8 mouse cellular contexts compared by ENCODE assay signal in the genomic region with DNA sequence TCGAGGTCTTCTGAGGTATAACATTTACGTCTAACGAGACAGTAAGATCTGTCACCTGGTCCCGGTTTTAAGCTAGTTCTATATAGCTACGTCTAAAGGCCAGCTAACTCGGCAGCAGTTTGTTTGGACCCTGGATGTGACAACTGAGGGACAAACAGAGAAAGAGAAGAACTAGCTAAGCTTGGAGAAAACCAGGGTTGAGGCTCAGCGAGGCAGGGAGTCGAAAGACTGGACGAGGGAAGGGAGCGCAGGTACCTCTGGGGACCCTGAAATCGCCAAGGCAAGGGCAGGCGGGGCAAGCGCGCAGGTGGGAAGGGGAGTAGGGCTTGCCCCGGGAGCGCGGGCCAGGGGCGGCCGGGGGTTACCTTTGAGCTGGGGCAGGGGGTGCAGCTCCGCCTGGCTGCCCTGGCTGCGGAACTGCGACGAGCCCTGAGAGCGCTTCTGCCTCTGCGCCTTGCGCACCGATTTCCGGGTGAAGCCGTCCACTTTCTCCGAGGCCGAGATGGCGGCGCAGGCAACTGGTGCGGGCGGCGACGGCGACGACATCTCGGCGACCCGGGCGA. TPM values are rescaled to one million over a fixed set of nuclear protein-coding genes. Genes with fewer than 3 reads are reported as not detected.
DNase-seq lines count a peak whose midpoint lies in the region; ATAC-seq lines count a peak whose summit lies in the region.

No protein-coding gene starts in this region.

- peak overlapping the region; percentile 82 for H3K9ac ChIP-seq in forebrain, embryonic 12.5 days
- peak overlapping the region; percentile 85 for H3K9ac ChIP-seq in hindbrain, embryonic 12.5 days
- H3K9ac ChIP-seq in midbrain, embryonic 12.5 days (replicated peaks) = peak overlapping the region; percentile 83

- peak overlapping the region; percentile 78 for H3K4me2 ChIP-seq in forebrain, embryonic 12.5 days
- peak overlapping the region; percentile 71 for H3K4me2 ChIP-seq in hindbrain, embryonic 12.5 days (replicated peaks)
- H3K4me2 ChIP-seq in midbrain, embryonic 12.5 days (replicated peaks) = peak overlapping the region; percentile 69

- no peak for ATAC-seq in forebrain, embryonic 12.5 days (ENCODE audit: low FRiP score)
- ATAC-seq in hindbrain, embryonic 12.5 days (ENCODE audit: low FRiP score) = no peak
- no peak for ATAC-seq in midbrain, embryonic 12.5 days (ENCODE audit: low FRiP score, low read depth)
- ATAC-seq in megakaryocyte-erythroid progenitor cell, adult 5-6 weeks (replicated peaks; ENCODE audit: low FRiP score, low TSS enrichment, poor library complexity, severe bottlenecking) = no peak

- H3K36me3 ChIP-seq in forebrain, embryonic 12.5 days (replicated peaks) = no peaks in the 10 kb centered on the region
- no peaks in the 10 kb centered on the region for H3K36me3 ChIP-seq in hindbrain, embryonic 12.5 days
- no peaks in the 10 kb centered on the region for H3K36me3 ChIP-seq in midbrain, embryonic 12.5 days
- H3K36me3 ChIP-seq in splenic B cell, adult 2 months (ENCODE audit: control insufficient read depth, insufficient read depth, low read length, poor library complexity, severe bottlenecking) = no peaks in the 10 kb centered on the region

- peaks cover 14% of the 10 kb centered on the region; the same call in 1 of the 2 replicates for H3K4me1 ChIP-seq in forebrain, embryonic 12.5 days
- 0 out of 2 replicates have a peak, but pooled peaks cover 3% of the 10 kb centered on the region for H3K4me1 ChIP-seq in hindbrain, embryonic 12.5 days
- peaks cover 4% of the 10 kb centered on the region; the same call in 1 of the 2 replicates for H3K4me1 ChIP-seq in midbrain, embryonic 12.5 days

- peak overlapping the region; percentile 89 for H3K27ac ChIP-seq in forebrain, embryonic 12.5 days
- H3K27ac ChIP-seq in hindbrain, embryonic 12.5 days = peak overlapping the region; percentile 78
- H3K27ac ChIP-seq in midbrain, embryonic 12.5 days (replicated peaks) = peak overlapping the region; percentile 78; the same call in 1 of the 2 replicates

- H3K27me3 ChIP-seq in forebrain, embryonic 12.5 days = no peaks in the 10 kb centered on the region
- 0 out of 2 replicates have a peak, but pooled peaks cover 4% of the 10 kb centered on the region for H3K27me3 ChIP-seq in hindbrain, embryonic 12.5 days
- peaks cover 8% of the 10 kb centered on the region for H3K27me3 ChIP-seq in midbrain, embryonic 12.5 days
- no peaks in the 10 kb centered on the region for H3K27me3 ChIP-seq in splenic B cell, adult 2 months (ENCODE audit: control insufficient read depth, insufficient read depth, low read length, poor library complexity, severe bottlenecking)

- H3K4me3 ChIP-seq in forebrain, embryonic 12.5 days (replicated peaks) = peak overlapping the region; percentile 77
- H3K4me3 ChIP-seq in hindbrain, embryonic 12.5 days = peak overlapping the region; percentile 79
- H3K4me3 ChIP-seq in midbrain, embryonic 12.5 days = peak overlapping the region; percentile 80

- intact Hi-C loops in left cerebral cortex, postnatal 4 days (cut with DNase I) = no loop called here

- peak; percentile 72 for DNase-seq in ES-CJ7 (ENCODE audit: low read depth, low spot score)
- peak; percentile 73 for DNase-seq in adrenal gland, postnatal 14 days
- DNase-seq in left cerebral cortex, postnatal 4 days = peak; percentile 46
- DNase-seq in splenic B cell, adult 2 months (ENCODE audit: low read depth, low spot score) = peak; percentile 66

- no peaks in the 10 kb centered on the region for H3K9me3 ChIP-seq in forebrain, embryonic 12.5 days
- no peaks in the 10 kb centered on the region for H3K9me3 ChIP-seq in hindbrain, embryonic 12.5 days (replicated peaks)
- no peaks in the 10 kb centered on the region for H3K9me3 ChIP-seq in midbrain, embryonic 12.5 days

- under 1% methylated on average over 43 of the region's 43 CpGs for WGBS in forebrain, embryonic 12.5 days
- WGBS in hindbrain, embryonic 12.5 days = under 1% methylated on average over 43 of the region's 43 CpGs
- WGBS in midbrain, embryonic 12.5 days = under 1% methylated on average over 43 of the region's 43 CpGs

RNA-seq across cellular contexts. Expression of a gene that starts 7.1 kb away (rescaled TPM):
- total RNA-seq in adrenal gland, postnatal 14 days (2021) = 193 and 243 TPM in 2 replicates
- polyA plus RNA-seq in forebrain, embryonic 12.5 days (2016; fragmentation: Nextera tagmentation; extraction: Ambion mirVana) = 9.0 and 12.2 TPM in 2 replicates
- 13.9 and 14.9 TPM in 2 replicates for polyA plus RNA-seq in hindbrain, embryonic 12.5 days (2016; fragmentation: Nextera tagmentation; extraction: Ambion mirVana)
- 10 to 100 TPM; 33.5 to 35.5 TPM for total RNA-seq in left cerebral cortex, postnatal 4 days (2021)
- polyA plus RNA-seq in midbrain, embryonic 12.5 days (2016; fragmentation: Nextera tagmentation; extraction: Ambion mirVana) = 11.3 and 12.3 TPM in 2 replicates
- 55.0 and 74.1 TPM in 2 replicates for total RNA-seq in megakaryocyte-erythroid progenitor cell, adult 5-6 weeks (2014; fragmentation: Nextera tagmentation)
- total RNA-seq in megakaryocyte-erythroid progenitor cell, adult 5-6 weeks (2017) = 61.8 and 97.2 TPM in 2 replicates
